Mouse (Mus musculus): ENCODE measurements around the gene Swi5.

DNA sequence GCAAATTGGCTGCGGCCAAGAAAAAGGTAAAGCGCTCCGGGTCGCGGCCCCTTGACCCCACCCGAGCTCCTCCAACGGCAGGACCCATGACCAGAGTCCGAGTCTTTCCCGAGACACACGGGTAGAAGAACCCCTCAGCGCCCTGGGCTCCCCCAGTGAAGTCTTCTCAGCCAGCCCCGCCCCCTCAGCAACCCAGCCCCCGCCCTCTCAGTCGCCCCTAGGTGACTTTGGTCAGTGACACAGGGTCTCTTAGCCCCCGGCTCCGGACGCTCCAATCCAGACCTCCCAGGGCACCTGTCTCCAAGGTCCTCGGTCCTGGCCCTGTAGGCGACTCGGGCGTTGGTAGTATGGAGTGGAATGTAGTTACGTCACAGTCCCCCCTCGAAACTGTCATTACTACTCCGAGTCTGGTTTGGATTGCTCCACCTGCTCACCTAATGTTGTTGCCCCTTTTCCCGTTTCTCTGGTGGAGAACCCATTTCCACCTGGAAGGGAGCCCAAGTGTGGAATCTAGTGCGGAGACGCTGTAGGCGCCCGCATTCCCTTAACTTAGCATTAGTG lies 576 bp upstream of the Swi5 start:
- TF ChIP-seq CTCF (IDR thresholded peaks at IDR 0.05; ENCODE audit: low read depth) = no peak
- no peak for TF ChIP-seq EP300 (IDR thresholded peaks at IDR 0.05; ENCODE audit: low read depth)
